Mouse (Mus musculus) adrenal gland, adult 18-20 months (tissue): ENCODE results near the gene Mettl13. TPM values are rescaled to one million over a fixed set of nuclear protein-coding genes. Genes with fewer than 3 reads are reported as not detected.
A peak's percentile ranks its signal among the peaks of the same experiment; 100 is the strongest.

Experiments used
- DNase-seq, 2 experiments: peaks; one replicate each; pipeline ENCODE4 v3.0.0; 2021 to 2022; ENCODE audit warnings: low spot score in 2 of 2
- long read RNA-seq, 2 experiments: library from polyadenylated mRNA; stranded (forward); transcript quantifications; one replicate each; pipeline ENCODE4 v2.0.0; 2021
- total RNA-seq, 2 experiments: library from RNA; stranded (reverse); gene quantifications; 1 replicate in 1 of 2; 2 replicates in 1 of 2; pipeline ENCODE4 v1.2.3; 2021

The Mettl13 gene
- total RNA-seq, result 10 to 100 TPM; 18.5 to 21.4 TPM
- long read RNA-seq, experiment 1, full-length matches to known transcripts, result 28 of 31 reads
- long read RNA-seq, experiment 1, partial matches to known transcripts, result 3 of 31 reads
- long read RNA-seq, experiment 1, other reads (novel, unspliced or antisense), result 0 of 31 reads
- long read RNA-seq, experiment 2, full-length matches to known transcripts, result 44 of 50 reads
- long read RNA-seq, experiment 2, partial matches to known transcripts, result 2 of 50 reads
- long read RNA-seq, experiment 2, other reads (novel, unspliced or antisense), result 4 of 50 reads

DNA sequence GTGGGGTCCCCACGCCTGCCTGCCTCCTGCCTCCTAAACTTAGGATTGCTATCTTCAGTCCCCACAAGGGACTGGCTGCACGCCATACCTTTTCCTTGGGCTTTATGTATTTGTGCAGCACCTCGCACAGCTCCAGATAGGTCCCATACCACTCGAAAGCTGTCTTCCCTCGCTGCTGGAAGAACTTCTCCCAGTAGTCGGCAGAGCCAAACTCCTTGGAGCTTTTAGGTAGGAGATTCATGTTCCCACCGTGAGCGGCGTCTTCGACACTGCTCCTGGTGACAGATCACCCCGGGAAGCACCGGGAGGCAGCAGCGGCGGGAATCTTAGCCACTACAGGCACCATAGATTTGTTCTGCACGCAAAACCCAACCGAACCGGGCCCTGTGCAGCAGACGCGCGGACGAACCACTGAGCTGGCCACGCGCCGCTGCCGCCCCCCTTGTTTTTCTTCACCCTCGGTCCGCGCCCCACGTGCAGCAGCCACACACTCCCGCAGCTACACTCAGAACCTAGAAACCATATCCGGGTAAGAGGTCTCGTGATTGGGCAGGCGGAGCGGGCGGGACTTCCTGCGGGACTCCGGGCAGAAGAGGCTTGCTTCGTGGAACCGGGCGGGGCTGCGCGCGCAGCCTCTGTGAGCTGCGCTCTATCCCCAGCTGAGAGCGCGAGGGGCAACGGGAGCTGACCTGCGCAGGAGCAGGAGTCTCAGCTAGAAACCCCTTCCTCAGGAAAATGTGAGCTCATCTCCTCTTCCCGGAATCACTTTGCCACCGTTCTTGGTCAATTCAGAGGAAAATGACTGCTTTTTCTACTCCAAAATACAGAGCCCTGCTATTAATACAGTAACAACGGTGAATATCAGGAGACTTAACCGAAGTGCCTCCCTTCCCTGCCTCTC lies at the start of gene Mettl13:
TSS of gene Mettl13 (minus strand) at position 536 of the 901 bp plus-strand sequence.
- peak; percentile 74 to 76 for DNase-seq

DNA sequence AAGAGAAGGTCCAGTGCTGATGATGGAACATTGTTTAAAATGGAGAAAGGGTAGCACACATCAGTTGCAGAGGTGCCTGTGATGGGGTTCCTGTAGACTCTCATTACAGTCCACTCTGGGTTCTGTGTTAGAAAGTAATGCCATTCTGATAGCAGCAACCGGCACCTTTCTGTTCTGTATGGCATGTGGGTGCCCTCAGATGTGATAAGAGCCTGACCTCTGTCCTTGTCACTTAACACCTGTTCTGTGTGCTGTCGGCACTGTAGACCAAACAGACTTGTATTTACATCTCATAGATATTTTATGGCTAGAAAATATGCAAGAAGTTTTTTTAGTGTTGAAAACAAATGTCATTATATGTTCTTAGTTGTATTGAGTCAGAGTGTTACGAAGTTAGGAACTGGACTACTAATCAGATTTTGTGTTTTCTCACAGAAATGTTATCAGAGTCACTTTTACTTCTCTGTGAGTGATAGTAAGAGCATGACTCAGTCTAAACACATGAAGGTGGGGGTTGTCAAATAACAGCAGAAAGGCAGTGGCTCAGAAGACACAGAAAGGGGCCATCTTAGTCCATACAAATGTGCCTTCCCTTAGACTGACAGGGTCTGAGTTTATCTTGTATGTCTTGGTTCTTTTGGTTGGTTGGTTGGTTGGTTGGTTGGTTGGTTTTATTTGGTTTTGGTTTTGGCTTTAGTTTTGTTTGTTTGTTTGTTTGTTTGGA lies 49.2 kb upstream of the Mettl13 start:
- DNase-seq, result no peak

DNA sequence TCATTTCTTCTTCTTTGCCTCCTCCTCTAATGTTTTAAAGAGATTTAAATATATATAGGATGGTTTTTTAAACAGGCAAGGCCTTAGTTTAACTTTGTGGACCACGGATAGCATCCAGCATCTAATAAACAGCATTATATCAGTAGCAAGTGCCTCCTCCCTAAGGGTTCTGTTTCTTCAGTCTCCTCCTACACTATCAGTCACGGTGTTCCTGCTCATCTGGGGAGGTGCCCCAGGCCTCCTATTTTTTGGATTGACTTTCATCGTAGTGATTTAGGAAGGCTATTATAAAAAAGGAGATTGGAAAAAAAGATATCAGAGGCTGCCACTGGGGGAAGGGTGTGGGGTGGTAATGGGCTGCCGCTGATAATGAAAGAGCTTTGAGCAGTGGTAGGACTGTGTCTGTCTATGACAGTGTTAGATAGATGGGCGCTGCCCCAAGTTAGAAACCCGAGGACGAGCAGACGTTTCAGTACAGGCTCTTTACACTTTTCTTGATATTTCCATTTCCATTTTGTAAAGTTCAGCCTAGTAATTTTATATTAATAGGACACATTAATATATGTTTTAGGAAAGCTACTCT lies 42.2 kb upstream of the Mettl13 start:
- DNase-seq, result no peak

DNA sequence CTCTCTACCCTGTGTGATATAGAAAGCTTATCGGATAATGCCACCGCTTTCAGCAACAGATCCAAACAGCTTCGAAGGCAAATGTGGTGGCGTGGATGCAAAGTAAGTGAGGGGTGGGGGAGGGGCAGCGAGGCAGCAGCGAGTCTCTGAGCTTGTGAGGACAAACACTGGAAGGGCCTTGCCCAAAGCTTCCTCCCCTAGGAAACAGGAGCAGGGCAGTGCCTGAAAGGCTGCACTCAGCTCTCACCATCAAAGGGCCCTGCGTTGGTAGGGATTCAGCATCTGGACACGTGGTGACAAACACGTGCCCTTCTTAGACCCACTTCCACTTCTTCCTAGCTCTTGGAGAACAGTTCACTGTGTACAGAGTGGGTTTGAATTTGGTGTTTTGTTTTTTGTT lies 41.1 kb upstream of the Mettl13 start:
- no peak for DNase-seq

DNA sequence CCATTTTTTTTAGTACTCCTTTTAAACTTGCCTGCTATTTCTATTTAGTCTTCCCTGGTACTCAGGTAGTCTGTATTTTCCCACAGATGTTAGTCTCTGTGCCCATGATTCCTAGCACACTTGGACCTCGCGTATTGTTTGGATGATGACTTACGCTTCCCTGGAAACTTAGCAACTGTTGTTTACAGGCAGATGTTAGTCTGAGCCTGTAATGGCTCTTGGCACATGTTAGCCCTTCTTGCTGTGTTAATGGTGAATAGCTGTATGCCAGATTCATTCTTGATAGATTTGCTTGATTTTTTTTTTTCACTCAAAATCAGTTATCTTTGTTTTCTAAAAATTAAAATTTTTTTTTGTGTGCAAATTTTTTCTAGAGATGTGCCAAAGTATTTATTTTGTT lies 40.3 kb upstream of the Mettl13 start:
- DNase-seq, result no peak

DNA sequence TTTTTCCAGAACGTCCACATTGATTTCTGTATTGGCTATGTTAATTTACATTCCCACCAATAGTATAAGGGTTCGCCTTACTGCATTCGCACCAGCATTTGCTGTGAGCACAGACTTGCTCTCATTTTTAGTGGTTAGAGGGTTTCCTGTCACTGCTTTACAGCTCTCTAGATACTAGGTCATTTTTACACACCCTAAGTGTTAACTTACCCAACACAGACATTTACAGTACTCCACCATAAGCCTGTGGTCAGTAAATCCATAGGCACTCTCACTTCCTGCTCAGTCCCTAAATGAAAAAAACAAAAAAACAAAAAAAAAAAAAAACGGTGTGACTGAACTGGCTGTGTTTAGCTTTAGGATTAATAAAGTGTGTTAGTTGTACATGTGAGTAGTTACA lies 37.9 kb upstream of the Mettl13 start:
- DNase-seq, result no peak

DNA sequence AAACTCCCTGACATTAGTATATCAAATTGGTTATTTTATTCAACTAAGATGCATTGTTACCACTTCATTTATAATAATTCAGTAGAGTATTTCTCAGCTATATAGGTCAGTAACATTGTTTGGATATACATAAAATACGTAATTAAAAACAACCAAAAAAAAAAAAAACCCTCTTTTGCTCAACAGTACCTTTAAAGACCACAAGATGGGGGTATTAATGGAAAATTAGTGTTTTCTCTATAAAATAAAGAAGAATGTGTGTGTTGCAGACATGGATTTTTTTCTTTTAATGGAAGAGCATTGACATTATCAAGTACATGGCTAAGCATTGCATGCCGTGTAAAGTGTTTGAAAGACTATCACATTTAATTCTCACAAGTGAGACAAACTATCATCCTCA lies 34.5 kb upstream of the Mettl13 start:
- DNase-seq, result no peak

DNA sequence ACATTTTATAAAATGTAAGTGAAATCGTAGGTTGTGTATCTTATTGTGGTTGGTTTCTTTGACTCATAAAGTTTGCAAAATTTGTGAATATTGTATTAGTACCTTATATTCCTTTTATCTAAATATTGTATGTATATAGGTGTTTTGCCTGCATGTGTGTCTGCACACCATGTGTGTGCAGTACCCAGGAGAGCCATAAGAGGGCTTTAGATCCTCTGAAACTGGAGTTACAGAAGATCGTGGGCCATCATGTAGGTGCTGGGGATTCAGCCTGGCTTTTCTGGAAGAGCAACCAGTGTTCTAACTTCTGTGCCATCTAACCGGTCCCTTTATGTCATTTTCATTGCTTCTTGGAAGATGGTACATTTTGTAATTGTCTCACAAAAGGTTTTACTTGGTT lies 26.7 kb upstream of the Mettl13 start:
- no peak for DNase-seq

DNA sequence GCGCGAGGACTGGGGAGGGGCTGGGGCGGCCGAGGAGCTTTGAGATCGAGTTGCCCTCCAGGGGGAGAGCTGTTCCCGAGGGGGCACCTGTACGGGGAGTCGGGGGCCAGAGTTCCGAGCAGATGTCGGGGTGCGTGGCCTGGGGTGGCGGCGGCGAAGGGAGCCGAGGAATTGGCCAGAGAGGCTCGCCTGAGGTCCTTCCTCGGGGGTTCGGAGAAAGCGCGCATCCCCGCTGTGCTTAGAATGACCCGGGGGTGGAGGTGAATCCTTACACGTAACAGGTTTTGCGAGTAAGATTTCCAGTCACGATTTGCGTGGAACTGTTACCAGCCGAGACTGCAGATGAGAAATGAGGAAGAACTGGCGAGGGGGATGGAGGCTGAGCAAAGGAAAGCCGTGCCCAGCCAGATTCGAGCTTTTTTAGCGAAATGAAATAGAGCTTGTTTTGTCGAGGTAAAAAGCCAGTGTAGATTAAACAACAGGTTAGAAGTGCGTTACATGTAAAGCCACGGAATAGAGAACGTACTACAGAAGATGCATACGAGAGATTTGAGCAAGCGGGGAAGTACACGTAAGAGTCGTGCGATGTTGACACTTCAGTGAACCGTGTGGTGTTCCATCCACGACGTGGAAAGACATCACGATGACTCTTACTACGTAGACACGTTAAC lies 22.7 kb upstream of the Mettl13 start:
- no peak for DNase-seq

DNA sequence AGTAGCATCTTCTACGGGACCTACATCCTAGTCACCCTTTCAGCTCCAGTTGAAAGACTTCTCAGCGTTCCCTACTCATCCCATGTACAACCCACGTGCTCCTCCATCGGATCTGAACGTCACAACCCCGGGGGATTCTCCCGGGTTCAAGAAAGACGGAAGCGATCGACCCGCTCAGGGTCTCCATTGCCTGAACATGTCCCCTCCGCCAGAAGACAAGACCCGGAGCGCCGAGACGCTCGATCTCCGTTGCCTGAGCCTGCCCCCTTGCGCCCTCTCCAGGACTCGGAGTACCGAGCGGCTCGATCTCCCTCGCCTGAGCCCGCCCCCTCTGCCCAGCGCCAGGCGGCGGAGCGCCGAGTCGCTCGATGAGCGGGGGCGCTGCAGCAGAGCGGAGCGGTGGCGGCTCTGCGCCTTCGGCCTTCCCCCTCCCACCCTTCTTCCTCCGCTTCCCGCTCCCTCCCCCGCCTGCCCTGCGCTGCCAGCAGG lies 22.0 kb upstream of the Mettl13 start, which contains the start of gene Vamp4:
TSS of gene Vamp4 (plus strand) at position 256 of the 489 bp plus-strand sequence.
- DNase-seq, result peak; percentile 89 to 91

DNA sequence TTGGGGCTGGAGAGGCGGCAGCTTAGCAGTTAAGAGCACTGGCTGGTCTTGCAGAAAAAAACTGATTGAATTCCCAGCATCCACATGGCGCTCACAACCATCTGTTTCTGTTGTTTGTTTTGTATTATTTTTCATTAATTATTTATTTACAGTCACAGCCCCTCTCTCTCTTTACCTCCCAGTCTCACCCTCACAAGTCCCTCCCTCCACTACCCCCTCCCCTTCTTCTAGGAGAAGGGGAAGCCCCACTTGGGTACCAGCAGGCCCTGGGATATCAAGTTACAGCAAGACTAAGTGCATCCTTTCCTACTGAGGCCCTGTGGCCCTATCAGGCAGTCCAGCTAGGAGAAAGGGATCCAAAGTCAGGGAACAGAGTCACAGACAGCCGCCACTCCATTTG lies 19.0 kb upstream of the Mettl13 start:
- no peak for DNase-seq

DNA sequence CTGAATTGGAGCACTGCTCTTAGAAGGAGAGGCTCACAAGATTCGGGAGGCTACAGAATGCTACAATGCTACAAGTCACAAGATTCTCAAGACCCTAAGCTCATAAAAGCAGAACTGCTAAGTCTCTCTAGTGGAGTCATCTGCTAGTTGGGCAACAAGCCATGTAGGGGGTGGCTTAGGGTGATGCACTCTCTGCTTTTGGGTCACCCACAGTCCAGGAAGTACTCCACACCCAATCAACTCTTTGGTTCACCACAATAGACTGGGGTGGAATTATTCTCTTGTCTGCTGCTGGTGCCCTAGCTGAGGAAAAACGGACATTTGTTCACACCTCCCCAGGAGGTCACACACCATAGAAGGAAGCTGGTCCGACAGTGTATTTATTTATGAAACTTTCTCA lies 16.6 kb upstream of the Mettl13 start:
- DNase-seq, result no peak

DNA sequence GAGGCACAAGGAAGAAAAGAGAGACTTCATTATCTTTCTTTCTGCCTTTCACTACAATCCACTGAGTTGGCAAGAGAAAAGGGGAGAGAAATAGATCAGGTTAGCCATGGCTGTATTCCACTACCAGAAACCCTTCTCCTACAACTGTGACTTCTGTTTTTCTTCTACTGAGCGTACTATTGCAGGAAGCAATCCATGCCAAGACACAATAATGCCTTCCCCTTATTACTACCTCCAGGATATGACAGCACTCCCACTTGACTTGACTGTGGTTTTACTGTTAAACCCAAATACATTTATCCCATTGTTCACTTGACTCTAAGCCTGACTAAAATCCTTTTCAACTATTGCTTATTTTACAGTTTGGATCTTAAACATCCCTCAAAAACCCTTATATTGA lies 14.9 kb upstream of the Mettl13 start:
- no peak for DNase-seq

DNA sequence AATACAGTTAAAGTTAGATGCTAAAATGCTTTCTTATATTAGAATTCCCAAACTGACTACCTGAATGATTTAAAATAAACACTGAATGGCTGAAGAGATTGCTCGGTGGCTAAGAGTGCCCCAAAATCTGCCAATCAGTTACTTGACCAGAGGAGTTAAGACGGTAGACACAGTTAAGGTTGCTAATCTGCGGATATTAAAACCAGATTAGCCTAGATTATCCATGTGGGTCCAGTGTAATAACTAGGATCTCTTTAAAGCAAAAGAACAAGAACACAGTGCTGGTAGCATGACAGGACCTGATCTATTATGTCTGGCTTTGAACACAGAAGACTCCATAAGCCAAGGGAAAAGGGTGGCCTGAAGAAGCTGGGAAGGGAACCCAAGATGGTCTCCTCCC lies 5.8 kb upstream of the Mettl13 start:
- no peak for DNase-seq

DNA sequence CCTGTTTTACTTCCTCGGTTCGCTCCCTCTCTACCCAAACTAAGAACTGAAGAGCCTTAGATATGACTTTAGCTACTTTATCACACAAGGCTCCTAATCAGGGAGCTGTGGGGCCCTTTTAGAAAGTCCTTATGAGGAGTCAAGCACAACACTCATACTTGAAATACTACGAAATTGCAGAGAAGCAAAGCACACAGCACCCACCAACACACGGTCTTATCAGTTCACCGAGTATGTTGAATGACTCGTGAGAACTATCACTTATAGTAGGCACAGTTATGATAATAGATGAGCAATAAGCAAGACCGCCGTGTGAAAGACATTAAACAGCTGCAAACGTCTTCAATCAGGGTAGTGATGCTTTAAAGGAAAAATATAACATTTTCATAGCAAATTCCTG lies 4.6 kb upstream of the Mettl13 start:
- no peak for DNase-seq

DNA sequence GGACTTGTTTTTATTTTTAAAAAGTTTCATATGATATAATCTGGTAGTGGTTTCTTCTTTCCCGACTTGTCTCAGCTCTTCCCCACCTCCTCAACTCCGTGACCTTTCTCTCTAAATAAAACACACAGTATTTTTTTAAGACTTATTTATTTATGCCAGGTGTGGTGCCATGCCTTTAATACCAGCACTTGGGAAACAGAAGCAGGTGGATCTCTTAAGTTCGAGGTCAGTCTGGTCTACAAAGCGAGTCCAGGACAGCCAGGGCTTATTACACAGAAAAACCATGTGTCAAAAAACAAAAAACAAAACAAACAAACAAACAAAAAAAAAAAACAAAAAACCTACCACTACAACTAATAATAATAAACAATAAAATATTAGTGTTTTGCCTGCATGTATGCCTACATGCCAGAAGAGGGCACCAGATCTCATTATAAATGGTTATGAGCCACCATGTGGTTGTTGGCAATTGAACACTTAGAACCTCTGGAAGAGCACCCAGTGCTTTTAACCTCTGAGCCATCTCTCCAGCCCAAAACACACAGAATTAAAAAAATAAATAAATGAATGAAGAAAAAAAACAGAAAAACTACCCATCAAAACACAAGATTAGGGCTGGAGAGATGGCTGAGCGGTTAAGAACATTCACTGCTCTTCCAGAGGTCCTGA lies 1.4 kb upstream of the Mettl13 start:
- no peak for DNase-seq

DNA sequence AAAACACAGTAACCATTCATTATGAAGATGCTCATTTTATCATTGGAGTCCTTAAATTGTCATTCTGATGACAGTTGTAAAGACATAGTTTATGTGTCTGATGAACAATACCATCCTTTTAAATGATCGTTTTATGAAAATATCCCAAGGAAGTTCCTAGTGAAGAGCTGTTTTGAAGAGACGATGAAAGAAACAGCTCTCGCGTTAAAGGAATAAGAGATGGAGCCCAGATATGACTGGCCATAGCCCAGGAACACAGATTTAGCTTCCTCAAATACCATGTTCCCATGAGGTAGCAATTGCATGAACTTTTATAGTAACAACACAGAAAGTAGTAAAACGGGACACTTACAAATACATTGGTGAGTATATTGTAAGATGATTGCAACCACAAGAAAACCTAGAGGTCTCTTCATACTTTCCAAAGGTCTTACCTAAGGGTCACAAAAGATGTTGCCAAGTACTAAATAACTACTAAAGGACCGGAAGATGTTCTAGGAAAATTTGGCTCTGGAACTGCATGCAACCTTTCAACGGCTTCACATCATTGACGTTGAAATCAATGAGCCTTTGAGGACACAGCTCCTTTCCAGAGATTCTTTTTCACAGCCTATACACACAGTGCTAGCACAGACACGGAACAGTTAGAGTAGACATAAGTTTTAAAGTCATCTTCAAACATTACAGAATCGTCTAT lies 714 bp upstream of the Mettl13 start:
- DNase-seq, result no peak

DNA sequence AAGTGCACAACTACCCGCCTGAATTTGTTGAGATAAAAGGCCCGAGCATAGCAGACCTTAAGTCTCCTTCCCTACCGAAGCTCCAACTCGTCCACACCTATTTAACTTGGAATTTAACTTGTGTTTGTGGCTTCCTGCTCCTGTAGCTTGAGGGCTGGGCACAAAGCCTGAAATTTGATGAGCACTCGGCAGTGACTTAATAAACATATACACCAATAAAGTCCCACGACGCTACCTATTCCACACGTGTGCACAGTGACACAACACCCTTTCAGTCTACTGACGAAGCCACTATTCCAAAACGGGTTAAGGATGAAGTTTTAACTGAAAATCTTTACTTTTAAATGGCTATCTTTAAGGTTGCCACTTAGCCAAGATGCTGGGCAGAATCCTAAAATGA lies 744 bp downstream of the Mettl13 start:
- DNase-seq, result no peak

DNA sequence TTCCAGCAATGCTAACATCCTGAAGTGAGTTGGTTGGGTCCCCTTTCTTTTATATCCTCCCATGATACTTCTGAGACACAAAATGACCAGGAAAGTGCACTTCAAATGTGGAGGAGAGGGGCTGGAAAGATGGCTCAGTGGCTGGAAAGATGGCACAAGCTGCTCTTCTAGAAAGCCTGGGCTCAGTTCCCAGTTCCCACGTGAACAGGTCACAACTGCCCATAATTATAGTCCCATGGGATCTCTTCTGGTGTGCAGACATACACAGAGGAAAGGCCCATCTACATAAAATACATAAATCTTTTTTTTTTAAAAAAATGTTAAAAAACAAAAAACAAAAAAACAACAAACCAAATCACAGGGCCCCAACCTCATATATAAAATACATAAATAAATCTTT lies 5.1 kb downstream of the Mettl13 start:
- DNase-seq, result no peak
